Mouse (Mus musculus) CH12.LX (cell line): ENCODE data around the gene 5830473C10Rik. TPM values are rescaled to one million over a fixed set of nuclear protein-coding genes. Genes with fewer than 3 reads are reported as not detected.

ENCODE experiments used
- DNase-seq: peaks from one replicate; pipeline ENCODE4 v3.0.0-alpha.2; 2013; ENCODE audit errors: extremely low read depth
- H3K27ac ChIP-seq: 2 replicates; pipeline ENCODE4 v1.5.1; 2012; ENCODE audit warnings: low read depth, mild to moderate bottlenecking, control low read depth, moderate library complexity; ENCODE audit not compliant: insufficient read depth
- H3K27me3 ChIP-seq: replicated peaks from 2 replicates; pipeline ENCODE3; 2012; ENCODE audit warnings: inconsistent platforms
- H3K36me3 ChIP-seq, 2 experiments: replicated peaks in 1 of 2; 2 replicates each; pipeline versions ENCODE3 to v1.6.1; 2012; ENCODE audit warnings: inconsistent platforms in 1 of 2, low read length in 1 of 2, mild to moderate bottlenecking in 1 of 2, mixed read lengths in 1 of 2, moderate library complexity in 1 of 2; ENCODE audit not compliant: control insufficient read depth in 1 of 2, insufficient read depth in 1 of 2
- H3K4me1 ChIP-seq, 2 experiments: 2 replicates each; pipeline ENCODE4 v1.6.1; 2012; ENCODE audit warnings: inconsistent platforms in 1 of 2, moderate library complexity in 1 of 2; ENCODE audit not compliant: insufficient read depth in 2 of 2, control insufficient read depth in 1 of 2
- H3K4me2 ChIP-seq: 2 replicates; pipeline ENCODE4 v1.6.1; 2012; ENCODE audit warnings: low read depth, mild to moderate bottlenecking, control low read depth; ENCODE audit not compliant: poor library complexity, insufficient read depth, severe bottlenecking
- H3K4me3 ChIP-seq, 3 experiments: fragments of 150-350 bp in 1 of 3; sonication (generic) in 1 of 3; replicated peaks in 1 of 3; 2 replicates each; pipeline versions ENCODE3 to v1.5.1; 2011 to 2012; ENCODE audit warnings: low read depth in 2 of 3, low read length in 2 of 3, mild to moderate bottlenecking in 2 of 3, moderate library complexity in 2 of 3, control low read depth in 1 of 3, improper control_type of control experiment in 1 of 3, inconsistent platforms in 1 of 3, mixed read lengths in 1 of 3; ENCODE audit not compliant: poor library complexity in 1 of 3
- H3K79me2 ChIP-seq: replicated peaks from 2 replicates; pipeline ENCODE4 v1.6.1; 2012; ENCODE audit warnings: mild to moderate bottlenecking, moderate library complexity; ENCODE audit not compliant: control insufficient read depth, poor library complexity, insufficient read depth, severe bottlenecking; ENCODE audit errors: extremely low read depth
- H3K9ac ChIP-seq: 2 replicates; pipeline ENCODE4 v1.6.1; 2012; ENCODE audit warnings: low read depth, mild to moderate bottlenecking, control low read depth, moderate library complexity; ENCODE audit not compliant: insufficient read depth
- H3K9me3 ChIP-seq: replicated peaks from 2 replicates; pipeline ENCODE3; 2012; ENCODE audit warnings: low read length, inconsistent platforms, mixed read lengths
- BHLHE40 ChIP-seq: IDR thresholded peaks from 2 replicates; pipeline ENCODE4 v1.6.1; 2011; ENCODE audit warnings: mild to moderate bottlenecking, low read depth, low read length, improper control_type of control experiment
- CHD1 ChIP-seq: IDR thresholded peaks from 2 replicates; pipeline ENCODE4 v1.6.1; 2012; ENCODE audit warnings: low read depth, low read length, improper control_type of control experiment, inconsistent platforms
- CHD2 ChIP-seq: IDR thresholded peaks from 2 replicates; pipeline ENCODE4 v1.6.1; 2011; ENCODE audit warnings: low read length, improper control_type of control experiment
- CTCF ChIP-seq, 2 experiments: IDR thresholded peaks in 1 of 2; conservative IDR thresholded peaks in 1 of 2; 2 replicates each; pipeline ENCODE4 v1.5.1; 2011 to 2012; ENCODE audit warnings: low read depth in 2 of 2, low read length in 2 of 2, improper control_type of control experiment in 1 of 2, inconsistent platforms in 1 of 2, mild to moderate bottlenecking in 1 of 2, moderate library complexity in 1 of 2
- ELF1 ChIP-seq: IDR thresholded peaks from 2 replicates; pipeline ENCODE4 v1.6.1; 2014; ENCODE audit warnings: low read depth, mild to moderate bottlenecking, inconsistent platforms, low read length, improper control_type of control experiment
- EP300 ChIP-seq: IDR thresholded peaks from 2 replicates; pipeline ENCODE4 v1.6.1; 2011; ENCODE audit warnings: low read length, improper control_type of control experiment
- ETS1 ChIP-seq: conservative IDR thresholded peaks from 2 replicates; pipeline ENCODE4 v1.6.1; 2012; ENCODE audit warnings: low read depth, mild to moderate bottlenecking, inconsistent platforms, low read length, improper control_type of control experiment, moderate library complexity
- HCFC1 ChIP-seq: IDR thresholded peaks from 2 replicates; pipeline ENCODE4 v1.6.1; 2012; ENCODE audit warnings: low read depth, mild to moderate bottlenecking, inconsistent platforms, low read length, improper control_type of control experiment
- IRF4 ChIP-seq: IDR thresholded peaks from 2 replicates; pipeline ENCODE4 v1.6.1; 2014; ENCODE audit warnings: low read depth, mild to moderate bottlenecking, inconsistent platforms, low read length, improper control_type of control experiment
- KAT2A ChIP-seq: IDR thresholded peaks from 2 replicates; pipeline ENCODE4 v1.6.1; 2012; ENCODE audit warnings: low read length, improper control_type of control experiment, inconsistent platforms; ENCODE audit not compliant: insufficient replicate concordance
- MAFK ChIP-seq: IDR thresholded peaks from 2 replicates; pipeline ENCODE4 v1.6.1; 2011; ENCODE audit warnings: low read length, improper control_type of control experiment; ENCODE audit not compliant: insufficient replicate concordance
- MEF2A ChIP-seq: IDR thresholded peaks from 2 replicates; pipeline ENCODE4 v1.6.1; 2014; ENCODE audit warnings: low read depth, mild to moderate bottlenecking, inconsistent platforms, low read length, improper control_type of control experiment, borderline replicate concordance
- MXI1 ChIP-seq: IDR thresholded peaks from 2 replicates; pipeline ENCODE4 v1.6.1; 2011; ENCODE audit warnings: mild to moderate bottlenecking, low read depth, low read length, improper control_type of control experiment
- MYC ChIP-seq: IDR thresholded peaks from 2 replicates; pipeline ENCODE4 v1.6.1; 2011; ENCODE audit warnings: low read depth, mild to moderate bottlenecking, improper control_type of control experiment, low read length
- PAX5 ChIP-seq: IDR thresholded peaks from 2 replicates; pipeline ENCODE4 v1.6.1; 2012; ENCODE audit warnings: low read length, inconsistent platforms, mixed read lengths
- POLR2AphosphoS2 ChIP-seq: IDR thresholded peaks from 2 replicates; pipeline ENCODE4 v1.6.1; 2011; ENCODE audit warnings: low read depth, low read length, improper control_type of control experiment
- RAD21 ChIP-seq: IDR thresholded peaks from 2 replicates; pipeline ENCODE4 v1.6.1; 2011; ENCODE audit warnings: low read depth, mild to moderate bottlenecking, low read length, improper control_type of control experiment, moderate library complexity
- RCOR1 ChIP-seq: conservative IDR thresholded peaks from 2 replicates; pipeline ENCODE4 v1.6.1; 2012; ENCODE audit warnings: low read depth, mild to moderate bottlenecking, inconsistent platforms, low read length, improper control_type of control experiment
- SMC3 ChIP-seq: IDR thresholded peaks from 2 replicates; pipeline ENCODE4 v1.6.1; 2011; ENCODE audit warnings: low read depth, low read length, improper control_type of control experiment
- TBP ChIP-seq: conservative IDR thresholded peaks from 2 replicates; pipeline ENCODE4 v1.6.1; 2011; ENCODE audit warnings: low read depth, low read length, improper control_type of control experiment
- TCF12 ChIP-seq: IDR thresholded peaks from 2 replicates; pipeline ENCODE4 v1.6.1; 2014; ENCODE audit warnings: low read depth, mild to moderate bottlenecking, inconsistent platforms, low read length, improper control_type of control experiment
- UBTF ChIP-seq: IDR thresholded peaks from 2 replicates; pipeline ENCODE4 v1.6.1; 2012; ENCODE audit warnings: low read depth, mild to moderate bottlenecking, inconsistent platforms, low read length, improper control_type of control experiment, moderate library complexity
- USF1 ChIP-seq: IDR thresholded peaks from 2 replicates; pipeline ENCODE4 v1.6.1; 2014; ENCODE audit warnings: low read depth, mild to moderate bottlenecking, inconsistent platforms, low read length, improper control_type of control experiment
- USF2 ChIP-seq: conservative IDR thresholded peaks from 2 replicates; pipeline ENCODE4 v1.6.1; 2011; ENCODE audit warnings: low read depth, low read length, improper control_type of control experiment
- ZKSCAN1 ChIP-seq: IDR thresholded peaks from 2 replicates; pipeline ENCODE4 v1.6.1; 2012; ENCODE audit warnings: low read depth, inconsistent platforms, low read length, improper control_type of control experiment, borderline replicate concordance
- ZNF384 ChIP-seq: IDR thresholded peaks from 2 replicates; pipeline ENCODE4 v1.6.1; 2012; ENCODE audit warnings: low read depth, low read length, improper control_type of control experiment, inconsistent platforms
- dilution Hi-C: fragments of 300-500 bp; cut with MboI; formaldehyde crosslinking; loops from 2 replicates; pipeline ENCODE4 v1.14.3; 2020; ENCODE audit warnings: low sequenced_read_pairs; ENCODE audit not compliant: extremely low pct_unique_long_range_greater_than_20kb, extremely low pct_ligation_motif_present
- in situ Hi-C: fragments of 300-500 bp; cut with MboI; formaldehyde crosslinking; loops from 3 replicates; pipeline ENCODE4 v1.14.3; 2019; ENCODE audit warnings: low sequenced_read_pairs, low pct_ligation_motif_present, low pct_unique_long_range_greater_than_20kb, mixed read lengths
- polyA plus RNA-seq: library from polyadenylated mRNA; unstranded; fragments of >175 nt; gene quantifications from 2 replicates; pipeline ENCODE4 v1.2.1, GENCODE M21; 2012; ENCODE audit warnings: low read depth; ENCODE audit not compliant: insufficient read length
- total RNA-seq, 2 experiments: library from RNA; depleted of rRNA; stranded (reverse); fragments of 300-350 nt in 1 of 2; fragments of >200 nt in 1 of 2; gene quantifications; 2 replicates each; pipeline ENCODE4 v1.2.3; 2012 to 2014

5830473C10Rik gene
- total and polyA plus RNA-seq, 3 experiments = 0.83 to 3.8 (median 2.0) TPM

- H3K4me3 ChIP-seq = no peak overlapping the region
- peaks cover 8% of the 10 kb centered on the region for H3K9me3 ChIP-seq
- dilution Hi-C loops (no loop called here), in situ Hi-C loops (loop anchor here (25.0 kb wide), 1 partner anchor 409 kb away; the partner anchor contains the start of gene Cox18)
- TF ChIP-seq ELF1 = no peak
- no peak for TF ChIP-seq ZNF384
- peak; percentile 70 for TF ChIP-seq ETS1
- no peak for TF ChIP-seq CHD1
- TF ChIP-seq PAX5 = no peak
- no peak for TF ChIP-seq KAT2A
- no peak for TF ChIP-seq TBP
- TF ChIP-seq MXI1 = no peak
- TF ChIP-seq CHD2 = no peak
- TF ChIP-seq RCOR1 = no peak
- TF ChIP-seq CTCF (conservative IDR thresholded peaks at IDR 0.05 in 1 of 2, IDR thresholded peaks at IDR 0.05 in 1 of 2; ENCODE audit: low read depth in 2 of 2, low read length in 2 of 2) = no peak
- TF ChIP-seq MYC = 0 out of 2 replicates have a peak, but pooled peaks have one; percentile 48
- TF ChIP-seq MEF2A = peak; percentile 27; the same call in 1 of the 2 replicates
- no peak for TF ChIP-seq POLR2AphosphoS2
- TF ChIP-seq IRF4 = no peak
- TF ChIP-seq UBTF = no peak
- no peak; the same call in 1 of the 2 replicates for TF ChIP-seq EP300
- peak; percentile 51 for TF ChIP-seq BHLHE40
- TF ChIP-seq USF1 = no peak
- TF ChIP-seq MAFK = no peak
- TF ChIP-seq TCF12 = 0 out of 2 replicates have a peak, but pooled peaks have one; percentile 20
- no peaks in the 10 kb centered on the region for H3K79me2 ChIP-seq
- DNase-seq = peak; percentile 83
- peaks cover 15 to 38% of the 10 kb centered on the region in 2 experiments for H3K36me3 ChIP-seq
- no peaks in the 10 kb centered on the region for H3K27me3 ChIP-seq
- no peak overlapping the region for H3K9ac ChIP-seq
- peaks cover 12 to 62% of the 10 kb centered on the region in 2 experiments for H3K4me1 ChIP-seq
- H3K4me2 ChIP-seq = no peak overlapping the region
- H3K27ac ChIP-seq = no peak overlapping the region
Observed at GRCm38 (mm10) chr5:90621726-90622125, 60.8 kb downstream of the 5830473C10Rik start.

DNA sequence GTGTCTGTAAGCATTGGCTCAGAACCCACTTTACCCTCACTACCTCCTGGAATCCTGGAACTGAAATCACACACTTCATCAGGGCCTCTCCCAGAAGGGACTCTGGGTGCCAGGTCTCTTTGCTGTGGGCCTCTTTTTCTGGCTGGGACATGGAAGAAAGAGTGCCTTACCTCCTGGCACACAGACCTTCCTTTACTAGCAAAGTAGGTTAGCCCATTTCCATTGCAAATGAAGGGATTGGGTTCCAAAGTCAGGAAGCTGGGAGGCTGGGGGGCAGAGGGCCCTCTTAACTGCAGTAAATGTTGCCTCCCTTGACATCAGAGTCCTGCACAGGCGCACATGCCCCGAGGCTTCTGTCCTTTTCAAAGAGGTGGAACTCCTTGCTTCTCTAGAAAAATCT, 62.3 kb downstream of the 5830473C10Rik start:
- H3K9me3 ChIP-seq = peaks cover 8% of the 10 kb centered on the region
- no peak overlapping the region for H3K4me3 ChIP-seq
- in situ Hi-C loops (loop anchor here (25.0 kb wide), 1 partner anchor 411 kb away; the partner anchor contains the start of gene Cox18), dilution Hi-C loops (no loop called here)
- no peak for DNase-seq
- no peaks in the 10 kb centered on the region for H3K27me3 ChIP-seq
- TF ChIP-seq PAX5 (no peak), SMC3 (no peak), ETS1 (no peak), EP300 (no peak), MAFK (no peak), USF1 (no peak), CTCF (conservative IDR thresholded peaks at IDR 0.05 in 1 of 2, IDR thresholded peaks at IDR 0.05 in 1 of 2; ENCODE audit: low read depth in 2 of 2, low read length in 2 of 2) (no peak), ZKSCAN1 (no peak), ZNF384 (no peak), IRF4 (no peak), CHD1 (no peak), HCFC1 (no peak), RAD21 (no peak), USF2 (no peak)
- TF ChIP-seq, all 38 proteins: peak for 0
- Histone ChIP-seq H3K9ac (no peak overlapping the region), H3K4me2 (no peak overlapping the region), H3K4me1 (peaks cover 14 to 77% of the 10 kb centered on the region in 2 experiments), H3K79me2 (no peaks in the 10 kb centered on the region), H3K27ac (no peak overlapping the region), H3K36me3 (peaks cover 18 to 34% of the 10 kb centered on the region in 2 experiments)
